Mouse (Mus musculus): ENCODE data around the gene Tmem97.
"Not testable (repeated sequence)": the region's sequence is repeated elsewhere in the genome, so short reads cannot be mapped to it uniquely, and the experiment has no call there.

Tmem97 gene

DNA sequence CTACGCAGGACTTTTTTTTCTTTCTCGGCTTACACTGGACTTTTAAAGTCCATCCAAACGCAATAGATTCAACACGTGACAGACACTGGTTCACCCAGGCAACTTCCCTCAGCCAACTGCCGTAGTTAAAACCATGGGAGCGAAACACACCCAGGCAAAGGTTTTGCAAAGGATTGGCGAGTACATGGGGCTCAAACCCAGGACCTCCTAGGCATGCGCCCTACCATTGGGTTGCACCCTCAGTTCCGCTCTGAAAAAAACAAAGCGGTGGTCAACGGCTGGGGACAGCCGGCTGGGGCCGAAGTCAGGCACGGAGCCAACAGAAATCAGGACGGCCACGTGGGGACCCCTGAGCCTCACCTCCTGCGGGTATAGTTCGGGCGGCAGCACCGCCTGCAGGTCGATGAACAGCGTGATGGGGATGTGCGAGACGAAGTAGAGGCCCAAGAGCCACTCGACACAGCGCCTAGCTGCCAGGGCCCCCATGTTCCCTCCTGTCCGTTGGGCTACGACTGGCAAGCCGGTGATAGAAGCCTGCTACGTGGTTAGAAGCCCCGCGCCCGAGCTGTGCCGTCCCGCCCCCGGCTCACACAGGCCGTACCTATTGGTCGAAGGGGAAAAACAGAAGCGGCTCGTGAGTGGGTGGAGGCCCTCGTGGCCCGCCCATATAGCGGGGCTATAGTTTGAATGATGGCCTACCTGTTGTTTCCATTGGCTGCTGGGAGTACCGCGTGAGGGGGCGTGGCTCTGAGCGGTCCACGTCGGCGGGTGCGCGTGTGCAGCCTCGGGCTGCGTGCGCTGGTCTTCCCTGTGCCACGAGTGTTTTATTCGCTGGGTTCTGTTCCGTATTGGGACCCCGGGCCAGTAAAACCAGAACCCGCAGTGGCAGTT is at the start of gene Tmem97:
TSS of gene Tmem97 (minus strand) at position 610 of the 891 bp plus-strand sequence.
- DNase-seq, result peak; percentile 89 to 90

- peak in 1 of 2 experiments; percentile 19 for DNase-seq
Observed at GRCm38 (mm10) chr11:78600051-78600450, 49.5 kb upstream of the Tmem97 start.

GRCm38 (mm10) chr11:78598763-78599415 is 48.3 kb upstream of the Tmem97 start:
- DNase-seq, result no peak

- DNase-seq, result no peak
Observed at GRCm38 (mm10) chr11:78596750-78597149, 46.2 kb upstream of the Tmem97 start.

- no peak for DNase-seq
Observed at GRCm38 (mm10) chr11:78595773-78596172, 45.2 kb upstream of the Tmem97 start.

- no peak for DNase-seq
Observed at GRCm38 (mm10) chr11:78594271-78594964, 43.8 kb upstream of the Tmem97 start.

DNA sequence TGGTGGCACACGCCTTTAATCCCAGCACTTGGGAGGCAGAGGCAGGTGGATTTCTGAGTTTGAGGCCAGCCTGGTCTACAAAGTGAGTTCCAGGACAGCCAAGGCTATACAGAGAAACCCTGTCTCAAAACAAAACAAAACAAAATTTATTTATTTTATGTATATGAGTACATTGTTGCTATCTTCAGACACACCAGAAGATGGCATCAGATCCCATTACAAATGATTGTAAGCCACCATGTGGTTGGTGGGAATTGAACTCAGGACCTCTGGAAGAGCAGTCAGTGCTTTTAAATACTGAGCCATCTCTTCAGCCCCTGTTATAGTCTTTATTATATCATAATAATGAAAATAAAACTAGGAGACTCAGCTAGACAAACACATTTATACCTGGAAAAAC is 37.1 kb upstream of the Tmem97 start:
- DNase-seq, result not testable (repeated sequence)

GRCm38 (mm10) chr11:78586099-78586498 is 35.5 kb upstream of the Tmem97 start:
- no peak for DNase-seq

GRCm38 (mm10) chr11:78582848-78583247 is 32.3 kb upstream of the Tmem97 start:
- DNase-seq, result no peak

DNA sequence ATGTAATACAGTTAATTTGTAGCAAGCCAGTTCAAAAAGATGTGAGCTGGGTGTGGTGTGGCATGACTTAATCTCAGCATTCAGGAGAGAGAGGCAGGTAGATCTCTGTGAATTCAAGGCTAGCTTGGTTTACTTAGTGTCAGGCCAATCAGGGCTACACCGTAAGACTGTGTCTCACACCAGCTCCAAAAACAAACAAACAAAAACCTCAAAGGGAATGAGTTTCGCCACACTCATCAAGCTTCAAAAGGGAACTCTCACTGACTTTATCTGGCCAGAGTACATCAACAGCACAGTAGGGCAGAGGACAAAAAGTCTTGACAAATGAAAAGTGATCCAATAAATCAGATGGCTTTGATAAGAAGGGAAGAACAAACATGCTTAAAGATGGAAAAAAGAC is 24.4 kb upstream of the Tmem97 start:
- no peak for DNase-seq

DNA sequence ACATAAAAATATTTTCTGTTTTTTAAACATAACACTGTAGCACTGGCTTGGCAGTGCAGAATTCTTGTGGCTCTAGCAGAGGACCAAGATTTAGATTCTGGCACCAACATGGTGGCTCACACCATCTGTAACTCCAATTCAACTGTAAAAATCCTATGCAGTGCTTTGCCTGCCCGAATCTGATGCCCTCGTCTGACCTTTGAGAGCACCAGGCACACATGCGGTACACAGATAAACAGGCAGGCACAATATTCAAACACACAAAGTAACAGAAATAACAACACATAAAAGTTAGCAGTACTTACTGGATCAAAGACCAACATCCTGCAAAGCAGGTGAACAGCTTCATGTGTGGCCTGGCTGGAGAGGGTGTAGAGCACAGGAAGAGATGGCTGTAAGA is 24.0 kb upstream of the Tmem97 start:
- DNase-seq, result no peak

- DNase-seq, result not testable (repeated sequence)
Observed at GRCm38 (mm10) chr11:78574031-78574430, 23.5 kb upstream of the Tmem97 start.

- no peak for DNase-seq
Observed at GRCm38 (mm10) chr11:78571854-78572253, 21.3 kb upstream of the Tmem97 start.

GRCm38 (mm10) chr11:78571441-78571840 is 20.9 kb upstream of the Tmem97 start:
- DNase-seq, result no peak

DNA sequence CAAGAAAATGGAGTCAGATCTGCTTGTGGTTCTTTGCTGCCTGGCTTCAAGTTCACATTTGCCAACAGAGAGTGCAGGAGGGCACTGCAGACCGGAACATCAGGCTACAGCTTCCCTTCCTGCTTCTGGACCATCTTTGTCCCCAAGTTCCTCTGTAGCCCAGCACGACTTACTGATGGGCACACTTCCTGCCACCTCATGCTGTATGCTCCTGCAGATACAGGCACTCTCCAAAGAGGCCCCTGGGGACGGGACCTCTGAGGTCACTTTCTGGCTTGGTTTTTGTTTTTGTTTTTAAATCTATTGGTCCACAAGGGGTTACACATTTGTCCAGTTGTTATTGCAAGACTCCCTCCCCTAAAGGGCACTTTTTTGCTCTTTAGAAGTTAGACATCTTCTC is 19.2 kb upstream of the Tmem97 start:
- DNase-seq, result no peak

DNA sequence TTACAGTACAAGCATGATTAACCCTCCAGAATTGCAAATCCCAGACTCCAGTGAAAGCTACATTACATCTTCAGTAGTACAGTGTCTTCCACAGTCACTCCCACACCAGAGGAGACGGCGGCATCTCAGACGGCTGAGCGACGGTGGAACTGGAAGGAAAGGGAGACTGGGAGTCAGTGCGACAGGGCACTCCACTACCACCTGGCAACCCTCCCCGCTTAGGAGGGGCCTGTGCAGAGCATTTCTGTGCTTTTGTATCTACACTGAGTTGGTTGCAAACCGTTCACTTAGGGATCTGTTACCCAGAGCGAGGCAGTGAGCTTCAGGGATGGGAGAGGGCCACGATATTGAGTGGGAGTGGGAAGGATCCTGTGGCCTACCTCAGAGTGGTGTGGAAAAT is 18.2 kb upstream of the Tmem97 start:
- DNase-seq, result no peak

DNA sequence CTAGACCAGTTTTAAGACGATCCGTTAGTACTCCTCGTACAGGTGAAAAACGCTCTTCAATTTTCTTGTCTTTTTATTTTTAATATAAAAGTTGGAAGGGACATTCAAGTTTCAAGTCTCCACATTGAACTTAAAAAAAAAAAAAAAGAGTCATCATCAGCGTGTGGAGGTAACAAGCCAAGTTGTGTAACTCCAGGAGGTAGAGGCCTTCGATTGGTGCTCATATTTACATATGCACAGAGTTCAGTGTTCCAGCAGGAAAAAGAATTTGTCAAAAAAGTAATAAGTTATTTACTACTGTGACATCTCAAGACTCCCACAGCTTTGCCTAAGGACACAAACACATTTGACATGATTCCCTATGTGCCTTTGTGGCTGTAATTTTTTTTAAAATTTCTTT is 17.0 kb upstream of the Tmem97 start:
- DNase-seq, result no peak

GRCm38 (mm10) chr11:78566775-78567174 is 16.2 kb upstream of the Tmem97 start:
- no peak for DNase-seq

DNA sequence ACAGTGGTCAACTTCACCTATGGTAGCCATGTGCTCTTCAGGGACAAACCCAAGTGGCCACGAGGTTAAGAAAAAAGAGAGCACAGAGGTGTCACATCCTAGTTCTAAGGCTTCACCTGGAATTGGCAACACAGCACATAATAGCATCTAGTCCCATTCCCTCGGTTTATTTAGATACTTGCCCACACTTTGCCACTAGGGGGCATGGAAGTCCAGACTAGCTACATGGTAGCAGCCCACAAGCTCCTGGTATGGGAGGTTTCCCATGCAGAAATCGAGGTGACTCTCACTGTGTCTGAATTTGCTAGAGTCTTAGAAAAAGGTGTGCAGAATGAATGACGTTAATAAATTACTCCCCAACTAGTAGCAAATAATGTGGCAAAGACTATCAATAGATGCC is 9.9 kb upstream of the Tmem97 start:
- DNase-seq, result peak in 1 of 2 experiments; percentile 59

GRCm38 (mm10) chr11:78557241-78557640 is 6.7 kb upstream of the Tmem97 start:
- no peak for DNase-seq

DNA sequence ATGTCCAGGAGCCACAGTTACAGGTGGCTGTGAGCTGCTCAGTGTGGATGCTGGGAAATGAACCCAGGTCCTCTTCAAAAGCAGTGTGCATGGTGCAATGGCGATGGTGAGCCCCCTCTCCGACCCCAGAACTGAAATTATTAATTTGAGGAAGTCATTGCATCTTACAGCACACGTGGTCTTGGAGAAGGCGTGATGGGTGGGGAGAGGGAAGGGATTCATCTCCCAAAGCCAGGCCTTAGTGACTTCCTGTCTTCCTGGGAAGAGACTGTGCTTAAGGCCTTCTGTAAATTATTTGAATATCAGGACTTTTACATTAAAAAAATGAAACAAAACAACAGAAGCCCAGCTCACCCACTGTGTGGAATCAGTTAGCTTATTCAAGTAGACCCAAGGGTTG is 5.5 kb upstream of the Tmem97 start:
- DNase-seq, result no peak

GRCm38 (mm10) chr11:78555623-78556022 is 5.0 kb upstream of the Tmem97 start:
- DNase-seq, result no peak

GRCm38 (mm10) chr11:78551059-78551398 is 452 bp upstream of the Tmem97 start:
- DNase-seq, result no peak

All from spleen, adult 18-20 months (tissue).